Mouse (Mus musculus): ENCODE results near the gene Tcp11. TPM values are rescaled to one million over a fixed set of nuclear protein-coding genes. Genes with fewer than 3 reads are reported as not detected.

Gene Tcp11
- total and polyA plus RNA-seq, 3 experiments = 1.8 TPM; not detected in 2

- Histone ChIP-seq H3K79me2 (replicated peaks; ENCODE audit: control insufficient read depth, insufficient read depth, low read length) (peaks cover 4% of the 10 kb centered on the region; the same call in 1 of the 2 replicates), H3K36me3 (ENCODE audit: control insufficient read depth, insufficient read depth, low read length) (peaks cover 4% of the 10 kb centered on the region; the same call in 1 of the 2 replicates), H3K27me3 (ENCODE audit: control insufficient read depth, insufficient read depth, low read length) (no peaks in the 10 kb centered on the region), H3K27ac (no peak overlapping the region; the same call in none of the 2 replicates), H3K4me1 (ENCODE audit: control insufficient read depth, insufficient read depth, low read length) (peaks cover 40% of the 10 kb centered on the region), H3K4me3 (no peak overlapping the region), H3K9ac (ENCODE audit: low read depth, low read length) (no peak overlapping the region)
- no peak for DNase-seq
- WGBS = 73% methylated on average over 14 of the region's 14 CpGs
- intact Hi-C loops (cut with DNase I) = no loop called here
- 0 out of 2 replicates have a peak, but pooled peaks have one; percentile 17 for TF ChIP-seq EP300 (IDR thresholded peaks at IDR 0.05; ENCODE audit: insufficient read depth, low read depth, low read length)
- TF ChIP-seq POLR2A (IDR thresholded peaks at IDR 0.05; ENCODE audit: insufficient read depth, low read depth, low read length) = no peak
Measured at GRCm38 (mm10) chr17:28036813-28037756, 43.4 kb downstream of the Tcp11 start.

- 31% methylated on average over 8 of the region's 8 CpGs for WGBS
- Histone ChIP-seq H3K36me3 (ENCODE audit: control insufficient read depth, insufficient read depth, low read length) (peaks cover 13% of the 10 kb centered on the region), H3K79me2 (replicated peaks; ENCODE audit: control insufficient read depth, insufficient read depth, low read length) (peaks cover 4% of the 10 kb centered on the region; the same call in 1 of the 2 replicates), H3K4me3 (no peak overlapping the region), H3K9ac (ENCODE audit: low read depth, low read length) (no peak overlapping the region), H3K4me1 (ENCODE audit: control insufficient read depth, insufficient read depth, low read length) (peaks cover 56% of the 10 kb centered on the region), H3K27me3 (ENCODE audit: control insufficient read depth, insufficient read depth, low read length) (no peaks in the 10 kb centered on the region), H3K27ac (no peak overlapping the region)
- intact Hi-C loops (cut with DNase I) = loop anchor here (5.0 kb wide), 1 partner anchor 38 kb away; no protein-coding TSS in a partner anchor
- DNase-seq = peak in 1 of 2 experiments; percentile 62
- 0 out of 2 replicates have a peak, but pooled peaks have one; percentile 50 for TF ChIP-seq EP300 (IDR thresholded peaks at IDR 0.05; ENCODE audit: insufficient read depth, low read depth, low read length)
- TF ChIP-seq CTCF (IDR thresholded peaks at IDR 0.05) = no peak
- no peak for TF ChIP-seq POLR2A (IDR thresholded peaks at IDR 0.05; ENCODE audit: insufficient read depth, low read depth, low read length)
Measured at GRCm38 (mm10) chr17:28034986-28035385, 45.5 kb downstream of the Tcp11 start.

- DNase-seq = no peak
- peaks cover 63% of the 10 kb centered on the region for H3K4me1 ChIP-seq (ENCODE audit: control insufficient read depth, insufficient read depth, low read length)
- H3K4me3 ChIP-seq = no peak overlapping the region
- intact Hi-C loops (cut with DNase I) = loop anchor here (5.0 kb wide), 1 partner anchor 36 kb away; no protein-coding TSS in a partner anchor
- 64% methylated on average over 3 of the region's 3 CpGs for WGBS
- no peak overlapping the region; the same call in 1 of the 2 replicates for H3K27ac ChIP-seq
- H3K36me3 ChIP-seq (ENCODE audit: control insufficient read depth, insufficient read depth, low read length) = peaks cover 18% of the 10 kb centered on the region
- TF ChIP-seq POLR2A (IDR thresholded peaks at IDR 0.05; ENCODE audit: insufficient read depth, low read depth, low read length) (no peak), EP300 (IDR thresholded peaks at IDR 0.05; ENCODE audit: insufficient read depth, low read depth, low read length) (no peak), CTCF (IDR thresholded peaks at IDR 0.05) (no peak)
- no peaks in the 10 kb centered on the region for H3K27me3 ChIP-seq (ENCODE audit: control insufficient read depth, insufficient read depth, low read length)
- peaks cover 4% of the 10 kb centered on the region; the same call in 1 of the 2 replicates for H3K79me2 ChIP-seq (replicated peaks; ENCODE audit: control insufficient read depth, insufficient read depth, low read length)
- no peak overlapping the region for H3K9ac ChIP-seq (ENCODE audit: low read depth, low read length)
Measured at GRCm38 (mm10) chr17:28033046-28033580, 47.3 kb downstream of the Tcp11 start.

DNA sequence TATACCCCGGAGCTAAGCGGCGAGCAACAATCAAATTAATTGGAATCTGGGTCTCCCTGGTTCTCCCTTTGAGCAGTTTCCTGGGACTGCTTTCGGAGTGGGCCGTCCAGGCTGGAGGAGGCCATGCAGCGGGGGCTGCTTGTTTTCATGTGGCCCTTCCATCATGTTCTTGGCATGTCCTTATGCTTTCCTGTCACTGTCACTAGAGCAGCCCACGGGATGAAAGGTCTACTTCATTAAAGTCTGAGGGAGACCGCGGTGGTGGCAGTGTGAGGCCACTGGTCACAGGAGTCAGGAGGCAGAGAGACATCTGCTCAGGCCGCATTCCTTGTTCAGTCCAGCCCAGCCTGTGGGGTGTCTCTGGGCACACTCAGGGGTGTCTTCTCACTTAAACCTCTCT, 48.2 kb downstream of the Tcp11 start:
- intact Hi-C loops (cut with DNase I) = loop anchor here (5.0 kb wide), 1 partner anchor 35 kb away; no protein-coding TSS in a partner anchor
- H3K4me1 ChIP-seq (ENCODE audit: control insufficient read depth, insufficient read depth, low read length) = peaks cover 62% of the 10 kb centered on the region

DNA sequence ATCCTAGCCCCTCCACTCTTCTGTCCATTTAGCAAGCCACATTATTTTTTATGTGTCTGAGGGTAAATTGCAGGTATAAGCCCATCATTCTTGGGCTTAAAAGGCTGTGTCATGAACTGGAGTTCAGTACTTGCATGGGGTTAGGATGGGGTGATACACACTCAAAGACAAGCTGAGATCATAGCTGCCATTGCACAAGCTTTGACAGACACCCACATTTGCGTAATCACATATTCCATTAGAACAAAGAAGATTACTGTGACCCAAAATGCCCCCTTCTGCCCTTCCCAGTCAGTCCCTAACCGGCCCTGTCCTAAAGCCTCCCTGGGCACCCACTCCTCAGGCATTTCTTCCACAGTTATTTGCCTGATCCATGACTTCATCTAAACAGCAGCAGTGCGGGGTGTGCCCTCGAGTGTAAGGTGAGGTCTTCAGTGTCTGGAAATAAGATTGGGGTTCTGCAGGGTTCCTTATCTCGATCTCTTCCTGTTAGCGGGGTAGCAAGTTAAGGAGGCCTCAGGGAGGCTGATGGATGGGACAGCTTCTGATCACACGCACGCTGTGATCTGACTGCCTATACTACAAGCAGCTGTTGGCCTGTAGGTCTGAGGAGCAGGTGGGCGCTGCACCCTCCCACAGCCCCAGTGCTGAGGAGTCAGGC, 49.0 kb downstream of the Tcp11 start:
- no peak for TF ChIP-seq POLR2A (IDR thresholded peaks at IDR 0.05; ENCODE audit: insufficient read depth, low read depth, low read length)
- no peak for TF ChIP-seq CTCF (IDR thresholded peaks at IDR 0.05)
- no peak for TF ChIP-seq EP300 (IDR thresholded peaks at IDR 0.05; ENCODE audit: insufficient read depth, low read depth, low read length)
- Histone ChIP-seq H3K27me3 (ENCODE audit: control insufficient read depth, insufficient read depth, low read length) (no peaks in the 10 kb centered on the region), H3K9ac (ENCODE audit: low read depth, low read length) (no peak overlapping the region; the same call in 1 of the 2 replicates), H3K36me3 (ENCODE audit: control insufficient read depth, insufficient read depth, low read length) (peaks cover 23% of the 10 kb centered on the region), H3K4me1 (ENCODE audit: control insufficient read depth, insufficient read depth, low read length) (peaks cover 63% of the 10 kb centered on the region), H3K4me3 (no peak overlapping the region), H3K27ac (peak overlapping the region; percentile 87), H3K79me2 (replicated peaks; ENCODE audit: control insufficient read depth, insufficient read depth, low read length) (peaks cover 6% of the 10 kb centered on the region; the same call in 1 of the 2 replicates)
- 43% methylated on average over 9 of the region's 9 CpGs for WGBS
- intact Hi-C loops (cut with DNase I) = loop anchor here (5.0 kb wide), 1 partner anchor 34 kb away; no protein-coding TSS in a partner anchor
- DNase-seq = no peak

More for the DNA sequence above, 48.2 kb downstream of the Tcp11 start:
- Histone ChIP-seq H3K9ac (ENCODE audit: low read depth, low read length) (no peak overlapping the region), H3K27me3 (ENCODE audit: control insufficient read depth, insufficient read depth, low read length) (no peaks in the 10 kb centered on the region), H3K36me3 (ENCODE audit: control insufficient read depth, insufficient read depth, low read length) (peaks cover 18% of the 10 kb centered on the region), H3K27ac (peak overlapping the region; percentile 87), H3K79me2 (replicated peaks; ENCODE audit: control insufficient read depth, insufficient read depth, low read length) (0 out of 2 replicates have a peak, but pooled peaks cover 4% of the 10 kb centered on the region), H3K4me3 (no peak overlapping the region)
- 56% methylated on average over 10 of the region's 10 CpGs for WGBS
- TF ChIP-seq EP300 (IDR thresholded peaks at IDR 0.05; ENCODE audit: insufficient read depth, low read depth, low read length) (no peak), CTCF (IDR thresholded peaks at IDR 0.05) (no peak), POLR2A (IDR thresholded peaks at IDR 0.05; ENCODE audit: insufficient read depth, low read depth, low read length) (no peak)
- no peak for DNase-seq

Measured in heart, adult 2 months (tissue).